8 mouse cellular contexts compared by ENCODE assay signal in the genomic region with DNA sequence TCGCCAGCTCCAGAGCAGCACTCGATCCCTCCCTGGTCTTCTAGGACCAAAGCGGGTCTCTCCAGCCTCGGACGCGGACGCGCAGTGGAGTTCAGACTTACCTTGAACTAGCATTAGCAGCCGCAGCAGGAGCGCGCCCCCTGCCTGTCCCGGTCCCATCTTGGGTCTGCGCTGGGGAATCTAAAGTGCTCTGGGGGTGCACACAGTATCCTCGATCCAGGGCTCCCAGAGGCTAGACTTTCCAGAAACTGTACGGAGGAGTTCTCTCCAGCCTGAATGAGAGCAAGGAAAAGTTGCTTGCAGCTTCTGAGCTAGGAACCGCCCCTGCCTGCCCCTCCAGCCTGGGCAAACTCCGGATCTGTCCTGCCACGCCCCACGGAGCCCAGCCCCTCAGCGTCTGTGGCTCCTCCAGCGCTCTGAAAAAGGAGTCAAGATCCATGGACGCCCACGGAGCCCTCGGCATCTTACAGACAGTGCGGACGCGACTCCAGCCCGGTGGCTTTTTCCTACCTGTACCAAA. TPM values are rescaled to one million over a fixed set of nuclear protein-coding genes. Genes with fewer than 3 reads are reported as not detected.
DNase-seq lines count a peak whose midpoint lies in the region; ATAC-seq and TF ChIP-seq lines count a peak whose summit lies in the region.

Itga2 (minus strand) TSS at position 326 of the 520 bp plus-strand sequence.

- peak within 1 kb of the TSS; percentile 55 for H3K9ac ChIP-seq in heart, embryonic 14.5 days (ENCODE audit: low read length)
- peak within 1 kb of the TSS; percentile 58 for H3K9ac ChIP-seq in kidney, embryonic 16.5 days (replicated peaks; ENCODE audit: low read length)
- H3K9ac ChIP-seq in liver, postnatal 0 days (replicated peaks), result peak within 1 kb of the TSS; percentile 53
- H3K9ac ChIP-seq in neural tube, embryonic 12.5 days, result peak within 1 kb of the TSS; percentile 44
- peak within 1 kb of the TSS; percentile 62 for H3K9ac ChIP-seq in stomach, postnatal 0 days (ENCODE audit: low read length)

- DNase-seq in right cerebral cortex, adult 18-20 months, result peak; percentile 8
- no peak for DNase-seq in right cerebral cortex, postnatal 36 days (ENCODE audit: low spot score in 2 of 2)
- peak; percentile 63 for DNase-seq in forebrain, embryonic 10.5 days (ENCODE audit: extremely low spot score, low spot score)
- peak; percentile 68 for DNase-seq in liver, postnatal 0 days
- peak; percentile 79 for DNase-seq in stomach, postnatal 0 days (ENCODE audit: low spot score)

- peak; percentile 72 for ATAC-seq in heart, embryonic 14.5 days (ENCODE audit: insufficient number of reproducible peaks, insufficient read depth, low FRiP score, low read depth)
- ATAC-seq in kidney, embryonic 16.5 days (ENCODE audit: low FRiP score, low TSS enrichment), result peak; percentile 92
- peak; percentile 75 for ATAC-seq in liver, postnatal 0 days
- peak; percentile 85 for ATAC-seq in neural tube, embryonic 12.5 days (ENCODE audit: low FRiP score, low read depth)
- ATAC-seq in stomach, postnatal 0 days (ENCODE audit: low FRiP score, low TSS enrichment), result peak; percentile 83

- WGBS in forebrain, embryonic 10.5 days, result 2% methylated on average over 28 of the region's 28 CpGs
- WGBS in heart, embryonic 14.5 days, result under 1% methylated on average over 28 of the region's 28 CpGs
- 2% methylated on average over 28 of the region's 28 CpGs for WGBS in kidney, embryonic 16.5 days
- WGBS in liver, postnatal 0 days (ENCODE audit: insufficient replicate concordance), result 3% methylated on average over 28 of the region's 28 CpGs
- 2% methylated on average over 28 of the region's 28 CpGs for WGBS in neural tube, embryonic 12.5 days
- WGBS in stomach, postnatal 0 days, result 1% methylated on average over 28 of the region's 28 CpGs

- H3K27ac ChIP-seq in forebrain, embryonic 10.5 days, result peak within 1 kb of the TSS; percentile 56
- peak within 1 kb of the TSS; percentile 43 to 47; a peak in 3 of 4 replicates for H3K27ac ChIP-seq in heart, embryonic 14.5 days (replicated peaks in 1 of 2; ENCODE audit: control insufficient read depth in 1 of 2, insufficient read depth in 1 of 2, low read depth in 2 of 2, low read length in 2 of 2)
- H3K27ac ChIP-seq in kidney, embryonic 16.5 days (ENCODE audit: low read length), result peak within 1 kb of the TSS; percentile 40; the same call in 1 of the 2 replicates
- no peak within 1 kb of the TSS for H3K27ac ChIP-seq in liver, postnatal 0 days (ENCODE audit: low read depth)
- H3K27ac ChIP-seq in neural tube, embryonic 12.5 days, result no peak within 1 kb of the TSS
- peak within 1 kb of the TSS; percentile 61 for H3K27ac ChIP-seq in stomach, postnatal 0 days (replicated peaks)

- peak; percentile 71 for TF ChIP-seq CTCF in liver, postnatal 0 days (IDR thresholded peaks at IDR 0.05; ENCODE audit: low read depth)
- peak; percentile 74 for TF ChIP-seq CTCF in stomach, postnatal 0 days (IDR thresholded peaks at IDR 0.05; ENCODE audit: low read depth)

- H3K36me3 ChIP-seq in forebrain, embryonic 10.5 days (replicated peaks), result no peaks in the 10 kb centered on the region
- H3K36me3 ChIP-seq in heart, embryonic 14.5 days (ENCODE audit: control insufficient read depth, insufficient read depth, low read length), result no peaks in the 10 kb centered on the region
- no peaks in the 10 kb centered on the region for H3K36me3 ChIP-seq in kidney, embryonic 16.5 days (ENCODE audit: insufficient read depth, low read length)
- no peaks in the 10 kb centered on the region for H3K36me3 ChIP-seq in liver, postnatal 0 days (replicated peaks; ENCODE audit: insufficient read depth, low read length)
- no peaks in the 10 kb centered on the region for H3K36me3 ChIP-seq in neural tube, embryonic 12.5 days
- no peaks in the 10 kb centered on the region for H3K36me3 ChIP-seq in stomach, postnatal 0 days (ENCODE audit: control insufficient read depth, insufficient read depth, low read length)

- H3K9me3 ChIP-seq in forebrain, embryonic 10.5 days, result no peaks in the 10 kb centered on the region
- H3K9me3 ChIP-seq in heart, embryonic 14.5 days (ENCODE audit: control insufficient read depth, low read length), result no peaks in the 10 kb centered on the region
- H3K9me3 ChIP-seq in kidney, embryonic 16.5 days (ENCODE audit: low read length), result no peaks in the 10 kb centered on the region
- no peaks in the 10 kb centered on the region for H3K9me3 ChIP-seq in liver, postnatal 0 days (ENCODE audit: low read length)
- no peaks in the 10 kb centered on the region for H3K9me3 ChIP-seq in neural tube, embryonic 12.5 days
- no peaks in the 10 kb centered on the region for H3K9me3 ChIP-seq in stomach, postnatal 0 days (ENCODE audit: control insufficient read depth, low read length)

- H3K4me2 ChIP-seq in heart, embryonic 14.5 days (ENCODE audit: low read length), result peak within 1 kb of the TSS; percentile 81
- peak within 1 kb of the TSS; percentile 62 for H3K4me2 ChIP-seq in kidney, embryonic 16.5 days (replicated peaks; ENCODE audit: low read depth, low read length)
- H3K4me2 ChIP-seq in liver, postnatal 0 days (ENCODE audit: low read depth, low read length), result peak within 1 kb of the TSS; percentile 87
- peak within 1 kb of the TSS; percentile 76 for H3K4me2 ChIP-seq in neural tube, embryonic 12.5 days (replicated peaks)
- H3K4me2 ChIP-seq in stomach, postnatal 0 days (replicated peaks; ENCODE audit: low read depth), result peak within 1 kb of the TSS; percentile 80

- peaks cover 34% of the 10 kb centered on the region for H3K27me3 ChIP-seq in forebrain, embryonic 10.5 days (ENCODE audit: poor library complexity, severe bottlenecking)
- 0 out of 2 replicates have a peak, but pooled peaks cover 5% of the 10 kb centered on the region for H3K27me3 ChIP-seq in heart, embryonic 14.5 days (ENCODE audit: control insufficient read depth, insufficient read depth, low read length)
- H3K27me3 ChIP-seq in kidney, embryonic 16.5 days (ENCODE audit: insufficient read depth, low read length), result 0 out of 2 replicates have a peak, but pooled peaks cover 2% of the 10 kb centered on the region
- H3K27me3 ChIP-seq in liver, postnatal 0 days (ENCODE audit: insufficient read depth, low read length), result 0 out of 2 replicates have a peak, but pooled peaks cover 3% of the 10 kb centered on the region
- H3K27me3 ChIP-seq in neural tube, embryonic 12.5 days (replicated peaks), result peaks cover 6% of the 10 kb centered on the region
- H3K27me3 ChIP-seq in stomach, postnatal 0 days (ENCODE audit: control insufficient read depth, insufficient read depth, low read length), result no peaks in the 10 kb centered on the region

- peaks cover 16% of the 10 kb centered on the region for H3K4me1 ChIP-seq in forebrain, embryonic 10.5 days
- peaks cover 2 to 6% of the 10 kb centered on the region in 2 experiments; a peak in 2 of 4 replicates for H3K4me1 ChIP-seq in heart, embryonic 14.5 days (ENCODE audit: control insufficient read depth in 2 of 2, insufficient read depth in 2 of 2, low read length in 2 of 2)
- H3K4me1 ChIP-seq in kidney, embryonic 16.5 days (ENCODE audit: insufficient read depth, low read length), result peaks cover 6% of the 10 kb centered on the region; the same call in 1 of the 2 replicates
- 0 out of 2 replicates have a peak, but pooled peaks cover 3% of the 10 kb centered on the region for H3K4me1 ChIP-seq in liver, postnatal 0 days (ENCODE audit: insufficient read depth)
- H3K4me1 ChIP-seq in neural tube, embryonic 12.5 days, result peaks cover 7% of the 10 kb centered on the region; the same call in 1 of the 2 replicates
- H3K4me1 ChIP-seq in stomach, postnatal 0 days (replicated peaks; ENCODE audit: control insufficient read depth, insufficient read depth), result no peaks in the 10 kb centered on the region; the same call in 1 of the 2 replicates

- H3K4me3 ChIP-seq in forebrain, embryonic 10.5 days, result peak within 1 kb of the TSS; percentile 53
- peak within 1 kb of the TSS; percentile 45 to 50 for H3K4me3 ChIP-seq in heart, embryonic 14.5 days (ENCODE audit: control insufficient read depth in 1 of 2, insufficient read depth in 1 of 2, low read depth in 1 of 2, low read length in 2 of 2)
- H3K4me3 ChIP-seq in kidney, embryonic 16.5 days (ENCODE audit: low read length), result peak within 1 kb of the TSS; percentile 45
- H3K4me3 ChIP-seq in liver, postnatal 0 days (ENCODE audit: low read depth, low read length), result peak within 1 kb of the TSS; percentile 49
- H3K4me3 ChIP-seq in neural tube, embryonic 12.5 days, result peak within 1 kb of the TSS; percentile 34
- H3K4me3 ChIP-seq in stomach, postnatal 0 days (ENCODE audit: low read depth, low read length), result peak within 1 kb of the TSS; percentile 49

- TF ChIP-seq EP300 in liver, postnatal 0 days (IDR thresholded peaks at IDR 0.05; ENCODE audit: low read depth), result no peak
- no peak for TF ChIP-seq EP300 in stomach, postnatal 0 days (optimal IDR thresholded peaks at IDR 0.05)

RNA-seq across cellular contexts. Expression of gene Itga2, which starts in this region (rescaled TPM):
- polyA plus RNA-seq in forebrain, embryonic 10.5 days (2016; fragmentation: Nextera tagmentation; extraction: Ambion mirVana), result 1.2 and 1.6 TPM in 2 replicates
- polyA plus RNA-seq in heart, embryonic 14.5 days (2014; fragmentation: Nextera tagmentation; extraction: Ambion mirVana), result 2.0 and 2.6 TPM in 2 replicates
- 2.2 and 2.4 TPM in 2 replicates for polyA plus RNA-seq in kidney, embryonic 16.5 days (2015; fragmentation: Nextera tagmentation; extraction: Ambion mirVana)
- polyA plus RNA-seq in liver, postnatal 0 days (2015; fragmentation: Nextera tagmentation; extraction: Ambion mirVana), result 0.60 and 0.79 TPM in 2 replicates
- 1.3 and 3.0 TPM in 2 replicates for polyA plus RNA-seq in neural tube, embryonic 12.5 days (2016; fragmentation: Nextera tagmentation; extraction: Ambion mirVana)
- 1.9 and 4.4 TPM in 2 replicates for polyA plus RNA-seq in stomach, postnatal 0 days (2015; fragmentation: Nextera tagmentation; extraction: Ambion mirVana)

Comparison
In these comparisons a context has a peak if more than half of its experiments do, and no peak if none do; other contexts are left out.
1. DNase-seq: peak in right cerebral cortex, adult 18-20 months (single experiment), forebrain, embryonic 10.5 days (single experiment) and stomach, postnatal 0 days (single experiment); none in right cerebral cortex, postnatal 36 days (0 of 2).
2. Peak in DNase-seq, ATAC-seq, H3K4me3 ChIP-seq, H3K9ac ChIP-seq and H3K4me2 ChIP-seq in liver, postnatal 0 days; RNA of the gene not detected or under 1 TPM.
3. H3K27ac ChIP-seq: peak in forebrain, embryonic 10.5 days (single experiment), heart, embryonic 14.5 days (2 of 2), kidney, embryonic 16.5 days (single experiment) and stomach, postnatal 0 days (single experiment); none in liver, postnatal 0 days (single experiment) and neural tube, embryonic 12.5 days (single experiment).
4. Peak in every context shown above with its lines, with median percentiles within 50 percentile points of each other: H3K4me3 ChIP-seq, ATAC-seq, H3K4me2 ChIP-seq and H3K9ac ChIP-seq.